Mouse (Mus musculus) midbrain, embryonic 10.5 days (tissue): ENCODE data around the gene Tgif1. TPM values are rescaled to one million over a fixed set of nuclear protein-coding genes. Genes with fewer than 3 reads are reported as not detected.

Experiments used
- microRNA counts: library from miRNA; unstranded; fragments of <30 nt; microRNA quantifications from one replicate; lab custom pipeline; 2017
- microRNA-seq: library from miRNA; unstranded; fragments of <30 nt; microRNA quantifications from one replicate; pipeline ENCODE4, GENCODE M21; 2017
- polyA plus RNA-seq: library from polyadenylated mRNA; unstranded; fragments of >200 nt; fragmentation: Nextera tagmentation; extraction: Ambion mirVana; gene quantifications from 2 replicates; pipeline ENCODE4 v1.2.1, GENCODE M21; 2016

Gene Tgif1
- polyA plus RNA-seq, 1 experiment from 2014 or later = 73.6 TPM

MicroRNAs within 50 kb of the gene (microRNA counts, 519-probe panel; counts per million panel counts)
- not detected for microRNA mmu-miR-1195 (lab: Ali Mortazavi, UCI)

Small RNA genes lying within 50 kb of the gene (microRNA-seq; reads per million reads assigned to microRNA genes)
- not detected for gene Mir1195

Other genes starting within 250 kb of the Tgif1 start
- gene Myom1, start 149.1 kb upstream of the Tgif1 start, polyA plus RNA-seq = 1.7 and 2.3 TPM in 2 replicates
- gene Myl12a, start 149.3 kb upstream of the Tgif1 start, polyA plus RNA-seq = 366 and 403 TPM in 2 replicates